Mouse (Mus musculus): ENCODE data around the gene Vwde. TPM values are rescaled to one million over a fixed set of nuclear protein-coding genes. Genes with fewer than 3 reads are reported as not detected.

Vwde gene
- polyA plus RNA-seq (2015; fragmentation: Nextera tagmentation; extraction: Ambion mirVana): 0.04 TPM in 1 of 2 replicates, not detected in the other

- peak within 1 kb of the TSS; percentile 61 for H3K4me2 ChIP-seq (ENCODE audit: low read depth, low read length)
- no peaks in the 10 kb centered on the region for H3K9me3 ChIP-seq (ENCODE audit: control insufficient read depth, low read length)
- H3K4me3 ChIP-seq (ENCODE audit: low read length): peak within 1 kb of the TSS; percentile 40
- no peak for ATAC-seq (ENCODE audit: low read depth)
- H3K9ac ChIP-seq (ENCODE audit: low read length): no peak within 1 kb of the TSS
- 0 out of 2 replicates have a peak, but pooled peaks cover 3% of the 10 kb centered on the region for H3K4me1 ChIP-seq (replicated peaks; ENCODE audit: control insufficient read depth, insufficient read depth, low read length)
- no peaks in the 10 kb centered on the region for H3K36me3 ChIP-seq (ENCODE audit: control insufficient read depth, insufficient read depth, low read length)
- H3K27me3 ChIP-seq (ENCODE audit: control insufficient read depth, insufficient read depth, low read depth, low read length): no peaks in the 10 kb centered on the region
- WGBS: 29% methylated on average over 15 of the region's 15 CpGs
- no peak within 1 kb of the TSS for H3K27ac ChIP-seq (ENCODE audit: low read length)
These were observed at the start of gene Vwde for GRCm38 (mm10) chr6:13224596-13225227. Vwde (minus strand) TSS chr6:13224965.

GRCm38 (mm10) chr6:13255341-13255740, 30.6 kb upstream of the Vwde start:
- H3K36me3 ChIP-seq (ENCODE audit: control insufficient read depth, insufficient read depth, low read length): no peaks in the 10 kb centered on the region

GRCm38 (mm10) chr6:13248317-13248969, 23.7 kb upstream of the Vwde start:
- Histone ChIP-seq H3K27me3 (ENCODE audit: control insufficient read depth, insufficient read depth, low read depth, low read length) (no peaks in the 10 kb centered on the region), H3K9me3 (ENCODE audit: control insufficient read depth, low read length) (no peaks in the 10 kb centered on the region), H3K4me1 (replicated peaks; ENCODE audit: control insufficient read depth, insufficient read depth, low read length) (0 out of 2 replicates have a peak, but pooled peaks cover 2% of the 10 kb centered on the region), H3K27ac (ENCODE audit: low read length) (no peak overlapping the region), H3K9ac (ENCODE audit: low read length) (no peak overlapping the region), H3K4me2 (ENCODE audit: low read depth, low read length) (no peak overlapping the region), H3K36me3 (ENCODE audit: control insufficient read depth, insufficient read depth, low read length) (no peaks in the 10 kb centered on the region), H3K4me3 (ENCODE audit: low read length) (no peak overlapping the region)
- ATAC-seq (ENCODE audit: low read depth): no peak
- 61% methylated on average over 4 of the region's 4 CpGs for WGBS

More at GRCm38 (mm10) chr6:13255341-13255740, 30.6 kb upstream of the Vwde start:
- H3K4me2 ChIP-seq (ENCODE audit: low read depth, low read length): no peak overlapping the region
- ATAC-seq (ENCODE audit: low read depth): no peak
- H3K27me3 ChIP-seq (ENCODE audit: control insufficient read depth, insufficient read depth, low read depth, low read length): no peaks in the 10 kb centered on the region
- H3K9me3 ChIP-seq (ENCODE audit: control insufficient read depth, low read length): no peaks in the 10 kb centered on the region
- no peak overlapping the region for H3K9ac ChIP-seq (ENCODE audit: low read length)
- no peak overlapping the region for H3K27ac ChIP-seq (ENCODE audit: low read length)
- H3K4me3 ChIP-seq (ENCODE audit: low read length): no peak overlapping the region
- H3K4me1 ChIP-seq (replicated peaks; ENCODE audit: control insufficient read depth, insufficient read depth, low read length): no peaks in the 10 kb centered on the region
- WGBS: 83% methylated on average over 4 of the region's 4 CpGs

GRCm38 (mm10) chr6:13206157-13206556, 18.6 kb downstream of the Vwde start:
- Histone ChIP-seq H3K27ac (ENCODE audit: low read length) (no peak overlapping the region), H3K4me3 (ENCODE audit: low read length) (no peak overlapping the region), H3K36me3 (ENCODE audit: control insufficient read depth, insufficient read depth, low read length) (no peaks in the 10 kb centered on the region), H3K4me1 (replicated peaks; ENCODE audit: control insufficient read depth, insufficient read depth, low read length) (no peaks in the 10 kb centered on the region), H3K4me2 (ENCODE audit: low read depth, low read length) (no peak overlapping the region), H3K9ac (ENCODE audit: low read length) (no peak overlapping the region), H3K27me3 (ENCODE audit: control insufficient read depth, insufficient read depth, low read depth, low read length) (no peaks in the 10 kb centered on the region), H3K9me3 (ENCODE audit: control insufficient read depth, low read length) (no peaks in the 10 kb centered on the region)
- WGBS: 71% methylated on average over 6 of the region's 6 CpGs
- no peak for ATAC-seq (ENCODE audit: low read depth)

GRCm38 (mm10) chr6:13197486-13197885, 27.3 kb downstream of the Vwde start:
- Histone ChIP-seq H3K27ac (ENCODE audit: low read length) (no peak overlapping the region), H3K36me3 (ENCODE audit: control insufficient read depth, insufficient read depth, low read length) (no peaks in the 10 kb centered on the region), H3K27me3 (ENCODE audit: control insufficient read depth, insufficient read depth, low read depth, low read length) (no peaks in the 10 kb centered on the region), H3K4me2 (ENCODE audit: low read depth, low read length) (no peak overlapping the region), H3K9me3 (ENCODE audit: control insufficient read depth, low read length) (no peaks in the 10 kb centered on the region), H3K4me1 (replicated peaks; ENCODE audit: control insufficient read depth, insufficient read depth, low read length) (no peaks in the 10 kb centered on the region), H3K9ac (ENCODE audit: low read length) (no peak overlapping the region), H3K4me3 (ENCODE audit: low read length) (no peak overlapping the region)
- no peak for ATAC-seq (ENCODE audit: low read depth)
- WGBS: 84% methylated on average over 3 of the region's 3 CpGs

- Histone ChIP-seq H3K4me2 (ENCODE audit: low read depth, low read length) (no peak overlapping the region), H3K36me3 (ENCODE audit: control insufficient read depth, insufficient read depth, low read length) (no peaks in the 10 kb centered on the region), H3K9ac (ENCODE audit: low read length) (no peak overlapping the region), H3K4me1 (replicated peaks; ENCODE audit: control insufficient read depth, insufficient read depth, low read length) (no peaks in the 10 kb centered on the region), H3K27ac (ENCODE audit: low read length) (no peak overlapping the region), H3K4me3 (ENCODE audit: low read length) (no peak overlapping the region), H3K9me3 (ENCODE audit: control insufficient read depth, low read length) (no peaks in the 10 kb centered on the region), H3K27me3 (ENCODE audit: control insufficient read depth, insufficient read depth, low read depth, low read length) (no peaks in the 10 kb centered on the region)
- 70% methylated on average over 11 of the region's 11 CpGs for WGBS
- ATAC-seq (ENCODE audit: low read depth): no peak
These were observed 37.9 kb downstream of the Vwde start for GRCm38 (mm10) chr6:13186836-13187235.

GRCm38 (mm10) chr6:13180061-13180460, 44.7 kb downstream of the Vwde start:
- 50% methylated on average over 3 of the region's 3 CpGs for WGBS
- no peak for ATAC-seq (ENCODE audit: low read depth)
- H3K4me1 ChIP-seq (replicated peaks; ENCODE audit: control insufficient read depth, insufficient read depth, low read length): no peaks in the 10 kb centered on the region

GRCm38 (mm10) chr6:13169459-13170150, 55.2 kb downstream of the Vwde start:
- no peaks in the 10 kb centered on the region for H3K36me3 ChIP-seq (ENCODE audit: control insufficient read depth, insufficient read depth, low read length)
- 45% methylated on average over 3 of the region's 3 CpGs for WGBS
- no peaks in the 10 kb centered on the region for H3K9me3 ChIP-seq (ENCODE audit: control insufficient read depth, low read length)
- no peak overlapping the region for H3K4me3 ChIP-seq (ENCODE audit: low read length)
- no peaks in the 10 kb centered on the region for H3K27me3 ChIP-seq (ENCODE audit: control insufficient read depth, insufficient read depth, low read depth, low read length)
- ATAC-seq (ENCODE audit: low read depth): no peak
- H3K4me2 ChIP-seq (ENCODE audit: low read depth, low read length): no peak overlapping the region
- 0 out of 2 replicates have a peak, but pooled peaks cover 2% of the 10 kb centered on the region for H3K4me1 ChIP-seq (replicated peaks; ENCODE audit: control insufficient read depth, insufficient read depth, low read length)
- no peak overlapping the region for H3K9ac ChIP-seq (ENCODE audit: low read length)
- H3K27ac ChIP-seq (ENCODE audit: low read length): no peak overlapping the region

More at GRCm38 (mm10) chr6:13180061-13180460, 44.7 kb downstream of the Vwde start:
- H3K9me3 ChIP-seq (ENCODE audit: control insufficient read depth, low read length): no peaks in the 10 kb centered on the region
- no peak overlapping the region for H3K27ac ChIP-seq (ENCODE audit: low read length)
- H3K36me3 ChIP-seq (ENCODE audit: control insufficient read depth, insufficient read depth, low read length): no peaks in the 10 kb centered on the region
- no peak overlapping the region for H3K4me2 ChIP-seq (ENCODE audit: low read depth, low read length)
- no peaks in the 10 kb centered on the region for H3K27me3 ChIP-seq (ENCODE audit: control insufficient read depth, insufficient read depth, low read depth, low read length)
- no peak overlapping the region for H3K4me3 ChIP-seq (ENCODE audit: low read length)
- no peak overlapping the region for H3K9ac ChIP-seq (ENCODE audit: low read length)

Data from lung, embryonic 16.5 days (tissue).